Mouse (Mus musculus) MEL (cell line): ENCODE results near the gene Klhl42.

ENCODE experiments used
- HCFC1 ChIP-seq: IDR thresholded peaks from 2 replicates; pipeline ENCODE4 v1.6.1; 2012; ENCODE audit warnings: low read depth, mild to moderate bottlenecking, inconsistent platforms, low read length, improper control_type of control experiment, moderate library complexity
- MAFK ChIP-seq: IDR thresholded peaks from 2 replicates; pipeline ENCODE4 v1.6.1; 2011; ENCODE audit warnings: low read depth, mild to moderate bottlenecking, low read length, improper control_type of control experiment, borderline replicate concordance
- MYB ChIP-seq: IDR thresholded peaks from 2 replicates; pipeline ENCODE4 v1.6.1; 2011; ENCODE audit warnings: mild to moderate bottlenecking, low read depth, low read length, improper control_type of control experiment
- POLR2A ChIP-seq, 2 experiments: IDR thresholded peaks; 2 replicates each; pipeline ENCODE4 v1.6.1; 2011 to 2012; ENCODE audit warnings: low read length in 2 of 2, mild to moderate bottlenecking in 2 of 2, control low read depth in 1 of 2, improper control_type of control experiment in 1 of 2, low read depth in 1 of 2, moderate library complexity in 1 of 2; ENCODE audit not compliant: control insufficient read depth in 1 of 2, insufficient read depth in 1 of 2, poor library complexity in 1 of 2
- TCF12 ChIP-seq: IDR thresholded peaks from 2 replicates; pipeline ENCODE4 v1.6.1; 2014; ENCODE audit warnings: low read depth, mild to moderate bottlenecking, inconsistent platforms, low read length, improper control_type of control experiment, moderate library complexity

- TF ChIP-seq POLR2A (IDR thresholded peaks at IDR 0.05; ENCODE audit: control insufficient read depth in 1 of 2, insufficient read depth in 1 of 2, low read depth in 1 of 2, low read length in 2 of 2, poor library complexity in 1 of 2) (no peak), MAFK (no peak), HCFC1 (no peak), TCF12 (no peak), MYB (no peak)
Observed at GRCm38 (mm10) chr6:147106716-147107115, 15.5 kb downstream of the Klhl42 start.
